Mouse (Mus musculus) liver, embryonic 16.5 days (tissue): ENCODE data around the gene Rps6kb1. TPM values are rescaled to one million over a fixed set of nuclear protein-coding genes. Genes with fewer than 3 reads are reported as not detected.
A peak's percentile ranks its signal among the peaks of the same experiment; 100 is the strongest.
"Not testable (repeated sequence)": the region's sequence is repeated elsewhere in the genome, so short reads cannot be mapped to it uniquely, and the experiment has no call there.

Source experiments
- ATAC-seq: fragments of 200-750 bp; cut with Nextera tagmentation; 2 replicates; pipeline ENCODE4 v1.8.0; 2017; ENCODE audit warnings: low read depth, mild to moderate bottlenecking, moderate number of reproducible peaks, moderate library complexity
- H3K27ac ChIP-seq: fragments of 300-500 bp; sonication (generic); 2 replicates; pipeline ENCODE4 v1.5.1; 2014; ENCODE audit warnings: mild to moderate bottlenecking, low read length
- H3K27me3 ChIP-seq: fragments of 300-500 bp; sonication (generic); 2 replicates; pipeline ENCODE4 v1.6.1; 2014; ENCODE audit warnings: low read depth, low read length, mixed read lengths; ENCODE audit not compliant: control insufficient read depth, insufficient read depth
- H3K36me3 ChIP-seq: fragments of 300-500 bp; sonication (generic); 2 replicates; pipeline ENCODE4 v1.6.1; 2014; ENCODE audit warnings: mild to moderate bottlenecking; ENCODE audit not compliant: control insufficient read depth, insufficient read depth
- H3K4me1 ChIP-seq: fragments of 300-500 bp; sonication (generic); 2 replicates; pipeline ENCODE4 v1.6.1; 2014; ENCODE audit warnings: low read depth, low read length, mixed read lengths; ENCODE audit not compliant: control insufficient read depth
- H3K4me2 ChIP-seq: fragments of 300-500 bp; sonication (generic); 2 replicates; pipeline ENCODE4 v1.6.1; 2014; ENCODE audit warnings: low read depth, low read length, mixed read lengths
- H3K4me3 ChIP-seq: fragments of 300-500 bp; sonication (generic); 2 replicates; pipeline ENCODE4 v1.5.1; 2014; ENCODE audit warnings: low read depth, mild to moderate bottlenecking, low read length
- H3K9ac ChIP-seq: fragments of 300-500 bp; sonication (generic); 2 replicates; pipeline ENCODE4 v1.6.1; 2014; ENCODE audit warnings: low read depth, low read length
- H3K9me3 ChIP-seq: fragments of 300-500 bp; sonication (generic); replicated peaks from 2 replicates; pipeline ENCODE4 v1.6.1; 2016; ENCODE audit warnings: low read length; ENCODE audit not compliant: control insufficient read depth
- WGBS: fragments of 180-500 bp; shearing (Covaris S2); extraction: QIAGEN DNeasy Blood & Tissue Kit; methylation state at CpG from one replicate; pipeline ENCODE4 v1.1.7; 2014; ENCODE audit not compliant: insufficient replicate concordance; 5-methylcytosine and 5-hydroxymethylcytosine counted together
- polyA plus RNA-seq: library from polyadenylated mRNA; unstranded; fragments of >200 nt; fragmentation: Nextera tagmentation; extraction: Ambion mirVana; gene quantifications from 2 replicates; pipeline ENCODE4 v1.2.1, GENCODE M21; 2015

Gene Rps6kb1
- polyA plus RNA-seq, 1 experiment from 2014 or later = 22.0 TPM

- WGBS = 19% methylated on average over 7 of the region's 7 CpGs
- Histone ChIP-seq H3K9ac (no peak overlapping the region), H3K4me2 (peak overlapping the region; percentile 30; the same call in 1 of the 2 replicates), H3K36me3 (no peaks in the 10 kb centered on the region), H3K4me3 (no peak overlapping the region), H3K27ac (no peak overlapping the region), H3K27me3 (no peaks in the 10 kb centered on the region), H3K9me3 (no peaks in the 10 kb centered on the region), H3K4me1 (no peaks in the 10 kb centered on the region)
- ATAC-seq = no peak
Measured at GRCm38 (mm10) chr11:86472771-86473171, 71.8 kb downstream of the Rps6kb1 start.

GRCm38 (mm10) chr11:86471785-86472184, 72.8 kb downstream of the Rps6kb1 start:
- no peak for ATAC-seq
- no peaks in the 10 kb centered on the region for H3K27me3 ChIP-seq
- no peak overlapping the region for H3K9ac ChIP-seq
- H3K4me2 ChIP-seq = no peak overlapping the region
- H3K4me3 ChIP-seq = no peak overlapping the region
- H3K4me1 ChIP-seq = no peaks in the 10 kb centered on the region
- H3K36me3 ChIP-seq = no peaks in the 10 kb centered on the region
- H3K9me3 ChIP-seq = no peaks in the 10 kb centered on the region
- no peak overlapping the region for H3K27ac ChIP-seq
- WGBS = 61% methylated on average over 6 of the region's 6 CpGs

- no peak overlapping the region for H3K4me2 ChIP-seq
- H3K36me3 ChIP-seq = no peaks in the 10 kb centered on the region
- ATAC-seq = no peak
- no peak overlapping the region for H3K4me3 ChIP-seq
- H3K4me1 ChIP-seq = no peaks in the 10 kb centered on the region
- no peak overlapping the region for H3K27ac ChIP-seq
- WGBS = 56% methylated on average over 4 of the region's 4 CpGs
- H3K27me3 ChIP-seq = no peaks in the 10 kb centered on the region
- no peak overlapping the region for H3K9ac ChIP-seq
- H3K9me3 ChIP-seq = no peaks in the 10 kb centered on the region
Measured at GRCm38 (mm10) chr11:86468971-86469370, 75.6 kb downstream of the Rps6kb1 start.

- H3K4me1 ChIP-seq = no peaks in the 10 kb centered on the region
- ATAC-seq = no peak
- no peaks in the 10 kb centered on the region for H3K27me3 ChIP-seq
- H3K4me2 ChIP-seq = no peak overlapping the region
- H3K36me3 ChIP-seq = no peaks in the 10 kb centered on the region
- no peak overlapping the region for H3K27ac ChIP-seq
- 67% methylated on average over 8 of the region's 8 CpGs for WGBS
- H3K9me3 ChIP-seq = no peaks in the 10 kb centered on the region
- H3K4me3 ChIP-seq = no peak overlapping the region
- no peak overlapping the region for H3K9ac ChIP-seq
Measured at GRCm38 (mm10) chr11:86468345-86468744, 76.3 kb downstream of the Rps6kb1 start.

- H3K4me3 ChIP-seq, H3K4me1 ChIP-seq, H3K9me3 ChIP-seq, H3K4me2 ChIP-seq, H3K9ac ChIP-seq, H3K27me3 ChIP-seq, ATAC-seq, H3K36me3 ChIP-seq, H3K27ac ChIP-seq: not testable (repeated sequence)
- 16% methylated on average over 8 of the region's 8 CpGs for WGBS
Measured at GRCm38 (mm10) chr11:86464275-86464674, 80.3 kb downstream of the Rps6kb1 start.

- ATAC-seq = no peak
- H3K4me1 ChIP-seq = no peaks in the 10 kb centered on the region
- no peaks in the 10 kb centered on the region for H3K27me3 ChIP-seq
- no peak overlapping the region for H3K9ac ChIP-seq
- no peak overlapping the region for H3K27ac ChIP-seq
- no peak overlapping the region for H3K4me3 ChIP-seq
- no peaks in the 10 kb centered on the region for H3K9me3 ChIP-seq
- no peaks in the 10 kb centered on the region for H3K36me3 ChIP-seq
- H3K4me2 ChIP-seq = no peak overlapping the region
Measured at GRCm38 (mm10) chr11:86462579-86462978, 82.0 kb downstream of the Rps6kb1 start.

GRCm38 (mm10) chr11:86458866-86459265, 85.7 kb downstream of the Rps6kb1 start:
- Histone ChIP-seq H3K9me3 (no peaks in the 10 kb centered on the region), H3K4me3 (no peak overlapping the region), H3K27me3 (no peaks in the 10 kb centered on the region), H3K4me1 (no peaks in the 10 kb centered on the region), H3K4me2 (no peak overlapping the region), H3K9ac (no peak overlapping the region), H3K36me3 (no peaks in the 10 kb centered on the region), H3K27ac (no peak overlapping the region)
- ATAC-seq = no peak
- WGBS = 73% methylated on average over 6 of the region's 6 CpGs

- Histone ChIP-seq H3K4me1 (no peaks in the 10 kb centered on the region), H3K9me3 (no peaks in the 10 kb centered on the region), H3K9ac (no peak overlapping the region), H3K27me3 (no peaks in the 10 kb centered on the region), H3K4me3 (no peak overlapping the region), H3K4me2 (no peak overlapping the region), H3K27ac (no peak overlapping the region), H3K36me3 (no peaks in the 10 kb centered on the region)
- WGBS = 60% methylated on average over 6 of the region's 6 CpGs
- ATAC-seq = no peak
Measured at GRCm38 (mm10) chr11:86457545-86457944, 87.1 kb downstream of the Rps6kb1 start.

GRCm38 (mm10) chr11:86453991-86454390, 90.6 kb downstream of the Rps6kb1 start:
- H3K4me2 ChIP-seq = no peak overlapping the region
- 74% methylated on average over 5 of the region's 5 CpGs for WGBS
- H3K9ac ChIP-seq = no peak overlapping the region
- no peak for ATAC-seq
- no peaks in the 10 kb centered on the region for H3K4me1 ChIP-seq
- no peak overlapping the region for H3K4me3 ChIP-seq
- H3K36me3 ChIP-seq = no peaks in the 10 kb centered on the region
- no peaks in the 10 kb centered on the region for H3K9me3 ChIP-seq
- H3K27ac ChIP-seq = no peak overlapping the region
- no peaks in the 10 kb centered on the region for H3K27me3 ChIP-seq
